Mouse (Mus musculus): ENCODE results near the gene Ccl2. TPM values are rescaled to one million over a fixed set of nuclear protein-coding genes. Genes with fewer than 3 reads are reported as not detected.

Ccl2 gene
- polyA plus RNA-seq, 1 experiment = 3.4 TPM

- 52% methylated on average over 3 of the region's 3 CpGs for WGBS
- no peak for DNase-seq
- Histone ChIP-seq H3K27ac (ENCODE audit: insufficient read depth, low read depth, low read length) (no peak overlapping the region), H3K36me3 (ENCODE audit: control insufficient read depth, insufficient read depth, low read length) (no peaks in the 10 kb centered on the region), H3K4me3 (ENCODE audit: insufficient read depth, low read depth, low read length) (no peak overlapping the region), H3K4me1 (ENCODE audit: control insufficient read depth, insufficient read depth, low read length) (no peaks in the 10 kb centered on the region), H3K27me3 (replicated peaks; ENCODE audit: control insufficient read depth, insufficient read depth, low read length) (no peaks in the 10 kb centered on the region)
- TF ChIP-seq CTCF (conservative IDR thresholded peaks at IDR 0.05; ENCODE audit: insufficient read depth, insufficient read length, low read depth, low read length) (no peak), POLR2A (IDR thresholded peaks at IDR 0.05; ENCODE audit: low read depth, low read length) (no peak)
Measured at GRCm38 (mm10) chr11:82072984-82073383, 37.6 kb downstream of the Ccl2 start.

GRCm38 (mm10) chr11:82073686-82074085 is 38.3 kb downstream of the Ccl2 start:
- H3K4me3 ChIP-seq (ENCODE audit: insufficient read depth, low read depth, low read length) = no peak overlapping the region
- H3K27me3 ChIP-seq (replicated peaks; ENCODE audit: control insufficient read depth, insufficient read depth, low read length) = no peaks in the 10 kb centered on the region
- no peak for DNase-seq
- no peaks in the 10 kb centered on the region for H3K36me3 ChIP-seq (ENCODE audit: control insufficient read depth, insufficient read depth, low read length)
- no peak for TF ChIP-seq POLR2A (IDR thresholded peaks at IDR 0.05; ENCODE audit: low read depth, low read length)
- no peak for TF ChIP-seq CTCF (conservative IDR thresholded peaks at IDR 0.05; ENCODE audit: insufficient read depth, insufficient read length, low read depth, low read length)
- WGBS = 91% methylated on average over 3 of the region's 3 CpGs
- no peak overlapping the region for H3K27ac ChIP-seq (ENCODE audit: insufficient read depth, low read depth, low read length)
- H3K4me1 ChIP-seq (ENCODE audit: control insufficient read depth, insufficient read depth, low read length) = no peaks in the 10 kb centered on the region

GRCm38 (mm10) chr11:82077031-82077430 is 41.7 kb downstream of the Ccl2 start:
- Histone ChIP-seq H3K27ac (ENCODE audit: insufficient read depth, low read depth, low read length) (no peak overlapping the region), H3K36me3 (ENCODE audit: control insufficient read depth, insufficient read depth, low read length) (no peaks in the 10 kb centered on the region), H3K4me1 (ENCODE audit: control insufficient read depth, insufficient read depth, low read length) (no peaks in the 10 kb centered on the region), H3K4me3 (ENCODE audit: insufficient read depth, low read depth, low read length) (no peak overlapping the region), H3K27me3 (replicated peaks; ENCODE audit: control insufficient read depth, insufficient read depth, low read length) (no peaks in the 10 kb centered on the region)
- WGBS = 61% methylated on average over 3 of the region's 3 CpGs
- TF ChIP-seq POLR2A (IDR thresholded peaks at IDR 0.05; ENCODE audit: low read depth, low read length) (no peak), CTCF (conservative IDR thresholded peaks at IDR 0.05; ENCODE audit: insufficient read depth, insufficient read length, low read depth, low read length) (no peak)
- DNase-seq = no peak

- DNase-seq = no peak
- Histone ChIP-seq H3K4me1 (ENCODE audit: control insufficient read depth, insufficient read depth, low read length) (no peaks in the 10 kb centered on the region), H3K36me3 (ENCODE audit: control insufficient read depth, insufficient read depth, low read length) (no peaks in the 10 kb centered on the region), H3K27ac (ENCODE audit: insufficient read depth, low read depth, low read length) (no peak overlapping the region), H3K27me3 (replicated peaks; ENCODE audit: control insufficient read depth, insufficient read depth, low read length) (no peaks in the 10 kb centered on the region), H3K4me3 (ENCODE audit: insufficient read depth, low read depth, low read length) (no peak overlapping the region)
- TF ChIP-seq POLR2A (IDR thresholded peaks at IDR 0.05; ENCODE audit: low read depth, low read length) (no peak), CTCF (conservative IDR thresholded peaks at IDR 0.05; ENCODE audit: insufficient read depth, insufficient read length, low read depth, low read length) (no peak)
Measured at GRCm38 (mm10) chr11:82078136-82078730, 42.9 kb downstream of the Ccl2 start.

- no peak overlapping the region for H3K27ac ChIP-seq (ENCODE audit: insufficient read depth, low read depth, low read length)
- no peaks in the 10 kb centered on the region for H3K36me3 ChIP-seq (ENCODE audit: control insufficient read depth, insufficient read depth, low read length)
- WGBS = 74% methylated on average over 3 of the region's 3 CpGs
- no peak overlapping the region for H3K4me3 ChIP-seq (ENCODE audit: insufficient read depth, low read depth, low read length)
- no peak for TF ChIP-seq CTCF (conservative IDR thresholded peaks at IDR 0.05; ENCODE audit: insufficient read depth, insufficient read length, low read depth, low read length)
- no peak for TF ChIP-seq POLR2A (IDR thresholded peaks at IDR 0.05; ENCODE audit: low read depth, low read length)
- no peaks in the 10 kb centered on the region for H3K27me3 ChIP-seq (replicated peaks; ENCODE audit: control insufficient read depth, insufficient read depth, low read length)
- no peaks in the 10 kb centered on the region for H3K4me1 ChIP-seq (ENCODE audit: control insufficient read depth, insufficient read depth, low read length)
- no peak for DNase-seq
Measured at GRCm38 (mm10) chr11:82080865-82081264, 45.5 kb downstream of the Ccl2 start.

GRCm38 (mm10) chr11:82084360-82084759 is 49.0 kb downstream of the Ccl2 start:
- Histone ChIP-seq H3K36me3 (ENCODE audit: control insufficient read depth, insufficient read depth, low read length) (no peaks in the 10 kb centered on the region), H3K4me1 (ENCODE audit: control insufficient read depth, insufficient read depth, low read length) (no peaks in the 10 kb centered on the region), H3K4me3 (ENCODE audit: insufficient read depth, low read depth, low read length) (no peak overlapping the region), H3K27ac (ENCODE audit: insufficient read depth, low read depth, low read length) (no peak overlapping the region), H3K27me3 (replicated peaks; ENCODE audit: control insufficient read depth, insufficient read depth, low read length) (no peaks in the 10 kb centered on the region)
- no peak for TF ChIP-seq POLR2A (IDR thresholded peaks at IDR 0.05; ENCODE audit: low read depth, low read length)
- no peak for TF ChIP-seq CTCF (conservative IDR thresholded peaks at IDR 0.05; ENCODE audit: insufficient read depth, insufficient read length, low read depth, low read length)
- 92% methylated on average over 3 of the region's 3 CpGs for WGBS
- DNase-seq = no peak

Other genes with a start within 250 kb of the Ccl2 start
- not detected in 2 replicates for gene 5530401A14Rik, start 174.9 kb upstream of the Ccl2 start, polyA plus RNA-seq (2012; rRNA removed)
- gene Asic2, start 67.1 kb upstream of the Ccl2 start, polyA plus RNA-seq (2012; rRNA removed) = 0.75 and 1.1 TPM in 2 replicates
- gene Gm17268, start 3.0 kb downstream of the Ccl2 start, polyA plus RNA-seq (2012; rRNA removed) = not detected in 2 replicates
- 0.16 and 0.27 TPM in 2 replicates for gene Ccl7, start 10.1 kb downstream of the Ccl2 start, polyA plus RNA-seq (2012; rRNA removed)
- gene Ccl11, start 22.3 kb downstream of the Ccl2 start, polyA plus RNA-seq (2012; rRNA removed) = 2.3 and 2.4 TPM in 2 replicates
- 1.2 and 2.3 TPM in 2 replicates for gene Ccl12, start 66.3 kb downstream of the Ccl2 start, polyA plus RNA-seq (2012; rRNA removed)
- 1.7 and 6.7 TPM in 2 replicates for gene Ccl8, start 79.6 kb downstream of the Ccl2 start, polyA plus RNA-seq (2012; rRNA removed)